Mouse (Mus musculus) brain, embryonic 14.5 days (tissue): ENCODE data around the gene Mybph.

Source experiments
- CTCF ChIP-seq: fragments of 200-500 bp; IDR thresholded peaks from 2 replicates; pipeline ENCODE4 v1.5.1; 2012; ENCODE audit warnings: inconsistent platforms, mild to moderate bottlenecking, moderate library complexity, borderline replicate concordance; ENCODE audit not compliant: insufficient read depth, insufficient read length; ENCODE audit errors: extremely low read depth
- POLR2A ChIP-seq: fragments of 200-500 bp; IDR thresholded peaks from 2 replicates; pipeline ENCODE4 v1.6.1; 2012; ENCODE audit warnings: mild to moderate bottlenecking, inconsistent platforms, borderline replicate concordance; ENCODE audit not compliant: poor library complexity, insufficient read depth, insufficient read length, severe bottlenecking; ENCODE audit errors: extremely low read depth

DNA sequence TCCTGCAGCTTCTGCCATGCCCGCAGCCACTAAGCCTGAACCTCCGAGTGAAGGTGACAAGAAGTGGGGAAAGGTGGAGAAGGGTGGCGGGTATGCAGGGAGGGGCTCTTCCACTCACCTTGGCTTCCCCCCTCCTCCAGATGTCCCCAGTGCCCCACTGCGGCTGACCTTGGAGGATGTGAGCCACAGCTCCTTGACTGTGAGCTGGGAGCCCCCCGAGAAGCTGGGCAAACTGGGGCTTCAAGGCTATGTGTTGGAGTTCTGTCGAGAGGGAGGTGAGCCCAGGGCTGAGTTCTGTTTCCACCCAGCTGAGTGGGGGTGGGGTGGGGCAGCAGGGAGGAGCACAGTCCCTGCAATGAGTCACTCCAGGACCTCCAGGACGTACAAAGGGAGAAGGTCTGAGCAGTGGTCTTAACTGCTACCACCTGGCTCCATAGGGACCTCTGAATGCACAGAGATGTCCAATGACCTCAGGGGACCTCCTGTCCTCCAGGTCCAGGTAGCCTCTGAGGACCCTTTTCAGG is 488 bp downstream of the Mybph start:
- TF ChIP-seq POLR2A (no peak), CTCF (no peak)
